In genomic region chr17:27886499-27887210, GRCm38 (mm10) we compare ENCODE assay signal across 10 mouse cellular contexts. TPM values are rescaled to one million over a fixed set of nuclear protein-coding genes. Genes with fewer than 3 reads are reported as not detected.
DNase-seq lines count a peak whose midpoint lies in the region; ATAC-seq lines count a peak whose summit lies in the region.
"Had no signal": no experiment of that assay in that cellular context is flagged by ENCODE, and none has a peak within 500 bp of the region (broad histone marks: within the 10 kb centered on the region; RNA-seq: fewer than 3 reads in every experiment).

No protein-coding gene starts in this region.

- no peaks in the 10 kb centered on the region for H3K27me3 ChIP-seq in heart, embryonic 16.5 days (ENCODE audit: control insufficient read depth, insufficient read depth, low read length)
- H3K27me3 ChIP-seq: forebrain, embryonic 12.5 days; heart, embryonic 13.5 days had no signal

- no peak overlapping the region for H3K4me2 ChIP-seq in heart, embryonic 16.5 days (ENCODE audit: low read depth, low read length)
- H3K4me2 ChIP-seq: forebrain, embryonic 12.5 days; heart, embryonic 13.5 days had no signal

- DNase-seq in cerebellum, postnatal 14 days, result peak; percentile 59 to 67
- DNase-seq in cerebellum, adult 9-10 months, result no peak
- DNase-seq in layer of hippocampus, postnatal 10 days (ENCODE audit: low spot score in 2 of 2), result peak; percentile 30 to 42
- no peak for DNase-seq in layer of hippocampus, postnatal 25 days (ENCODE audit: extremely low spot score in 1 of 2, low spot score in 1 of 2)
- peak; percentile 39 for DNase-seq in ZHBTc4 (ENCODE audit: low read depth, low spot score)
- no peak for DNase-seq in thymus, postnatal 25 days

- H3K4me1 ChIP-seq in heart, embryonic 16.5 days (ENCODE audit: control insufficient read depth, insufficient read depth, low read length), result peaks cover 6% of the 10 kb centered on the region; the same call in 1 of the 2 replicates
- H3K4me1 ChIP-seq: forebrain, embryonic 12.5 days; heart, embryonic 13.5 days had no signal

- 62% methylated on average over 19 of the region's 19 CpGs for WGBS in heart, embryonic 16.5 days

- ATAC-seq in heart, embryonic 16.5 days (replicated peaks; ENCODE audit: extremely low read depth, insufficient read depth, low FRiP score), result peak; percentile 63
- no peak for ATAC-seq in erythroid progenitor cell, adult 5-6 weeks (replicated peaks; ENCODE audit: low FRiP score, poor library complexity, severe bottlenecking)

- no peak overlapping the region for H3K4me3 ChIP-seq in heart, embryonic 16.5 days (ENCODE audit: low read length)
- H3K4me3 ChIP-seq: forebrain, embryonic 12.5 days; heart, embryonic 13.5 days had no signal

- H3K9ac ChIP-seq in heart, embryonic 16.5 days (ENCODE audit: low read length), result 0 out of 2 replicates have a peak overlapping the region, but pooled peaks have one; percentile 30
- H3K9ac ChIP-seq: forebrain, embryonic 12.5 days; heart, embryonic 13.5 days had no signal

- H3K27ac ChIP-seq in heart, embryonic 16.5 days (ENCODE audit: low read length), result peak overlapping the region; percentile 36; the same call in 1 of the 2 replicates
- H3K27ac ChIP-seq: forebrain, embryonic 12.5 days; heart, embryonic 13.5 days had no signal

- H3K9me3 ChIP-seq in heart, embryonic 16.5 days (replicated peaks; ENCODE audit: control insufficient read depth, low read length), result no peaks in the 10 kb centered on the region
- H3K9me3 ChIP-seq: forebrain, embryonic 12.5 days; heart, embryonic 13.5 days had no signal

- H3K36me3 ChIP-seq in heart, embryonic 16.5 days (ENCODE audit: control insufficient read depth, insufficient read depth), result peaks cover 24% of the 10 kb centered on the region

RNA-seq across cellular contexts. Expression of gene Anks1, which starts 22.5 kb away (rescaled TPM):
- total RNA-seq in layer of hippocampus, postnatal 10 days (2021), result 10 to 100 TPM; 40.2 to 46.0 TPM
- total RNA-seq in layer of hippocampus, postnatal 25 days (2021), result 10 to 100 TPM; 34.5 to 42.9 TPM
- 11.4 and 13.0 TPM in 2 replicates for polyA plus RNA-seq in heart, embryonic 16.5 days (2015; fragmentation: Nextera tagmentation; extraction: Ambion mirVana)
- 6.1 and 6.7 TPM in 2 replicates for total RNA-seq in erythroid progenitor cell, adult 5-6 weeks (2015; ENCODE audit: low replicate concordance)
- 3.8 and 4.6 TPM in 2 replicates for total RNA-seq in erythroid progenitor cell, adult 5-6 weeks (2017; ENCODE audit: low replicate concordance)

RNA-seq across cellular contexts. Expression of gene Taf11, which starts 23.0 kb away (rescaled TPM):
- total RNA-seq in layer of hippocampus, postnatal 10 days (2021), result 10 to 100 TPM; 31.0 to 31.1 TPM
- 10 to 100 TPM; 34.8 to 39.3 TPM for total RNA-seq in layer of hippocampus, postnatal 25 days (2021)
- 44.5 and 49.9 TPM in 2 replicates for polyA plus RNA-seq in heart, embryonic 16.5 days (2015; fragmentation: Nextera tagmentation; extraction: Ambion mirVana)
- total RNA-seq in erythroid progenitor cell, adult 5-6 weeks (2015; ENCODE audit: low replicate concordance), result 14.3 and 19.8 TPM in 2 replicates
- total RNA-seq in erythroid progenitor cell, adult 5-6 weeks (2017; ENCODE audit: low replicate concordance), result 15.1 and 15.3 TPM in 2 replicates

RNA-seq across cellular contexts. Expression of gene Uhrf1bp1, which starts 30.4 kb away (rescaled TPM):
- 10 to 100 TPM; 19.5 to 22.7 TPM for total RNA-seq in layer of hippocampus, postnatal 10 days (2021)
- 10 to 100 TPM; 16.3 to 16.5 TPM for total RNA-seq in layer of hippocampus, postnatal 25 days (2021)
- 2.4 and 3.0 TPM in 2 replicates for polyA plus RNA-seq in heart, embryonic 16.5 days (2015; fragmentation: Nextera tagmentation; extraction: Ambion mirVana)
- 2.9 and 11.2 TPM in 2 replicates for total RNA-seq in erythroid progenitor cell, adult 5-6 weeks (2015; ENCODE audit: low replicate concordance)
- 4.2 and 6.0 TPM in 2 replicates for total RNA-seq in erythroid progenitor cell, adult 5-6 weeks (2017; ENCODE audit: low replicate concordance)

RNA-seq across cellular contexts. Expression of gene Snrpc, which starts 48.7 kb away (rescaled TPM):
- 10 to 100 TPM; 77.2 to 83.4 TPM for total RNA-seq in layer of hippocampus, postnatal 10 days (2021)
- total RNA-seq in layer of hippocampus, postnatal 25 days (2021), result 10 to 100 TPM; 61.5 TPM
- polyA plus RNA-seq in heart, embryonic 16.5 days (2015; fragmentation: Nextera tagmentation; extraction: Ambion mirVana), result 186 and 189 TPM in 2 replicates
- total RNA-seq in erythroid progenitor cell, adult 5-6 weeks (2015; ENCODE audit: low replicate concordance), result 69.2 and 80.1 TPM in 2 replicates
- 29.2 and 44.5 TPM in 2 replicates for total RNA-seq in erythroid progenitor cell, adult 5-6 weeks (2017; ENCODE audit: low replicate concordance)

Comparison
In these comparisons a context has a peak if more than half of its experiments do, and no peak if none do; other contexts are left out.
1. DNase-seq: peak in cerebellum, postnatal 14 days (2 of 2), layer of hippocampus, postnatal 10 days (2 of 2) and ZHBTc4 (single experiment); none in cerebellum, adult 9-10 months (single experiment), layer of hippocampus, postnatal 25 days (0 of 2) and thymus, postnatal 25 days (single experiment).
2. RNA of gene Anks1, which starts 22.5 kb away (total RNA-seq): 40.2 to 46.0 TPM in layer of hippocampus, postnatal 10 days and 34.5 to 42.9 TPM in layer of hippocampus, postnatal 25 days; 3.8 to 6.7 TPM in erythroid progenitor cell, adult 5-6 weeks; every median in the first group is over 4 times any median in the second.